Mouse (Mus musculus) stomach, embryonic 14.5 days (tissue): ENCODE data around the gene Cpsf4. TPM values are rescaled to one million over a fixed set of nuclear protein-coding genes. Genes with fewer than 3 reads are reported as not detected.
A peak's percentile ranks its signal among the peaks of the same experiment; 100 is the strongest.
"Not testable (repeated sequence)": the region's sequence is repeated elsewhere in the genome, so short reads cannot be mapped to it uniquely, and the experiment has no call there.

ENCODE experiments used
- ATAC-seq: fragments of 200-750 bp; cut with Nextera tagmentation; 2 replicates; pipeline ENCODE4 v1.8.0; 2017; ENCODE audit warnings: low read depth, moderate TSS enrichment; ENCODE audit not compliant: insufficient number of reproducible peaks, insufficient read depth, low FRiP score
- H3K27ac ChIP-seq: fragments of 300-500 bp; sonication (generic); 2 replicates; pipeline ENCODE4 v1.5.1; 2014; ENCODE audit warnings: mild to moderate bottlenecking, low read length, moderate library complexity, mixed read lengths
- H3K27me3 ChIP-seq: fragments of 300-500 bp; sonication (generic); 2 replicates; pipeline ENCODE4 v1.6.1; 2014; ENCODE audit warnings: low read length, control low read depth, mixed read lengths; ENCODE audit not compliant: control insufficient read depth, insufficient read depth
- H3K36me3 ChIP-seq: fragments of 300-500 bp; sonication (generic); 2 replicates; pipeline ENCODE4 v1.6.1; 2014; ENCODE audit warnings: mild to moderate bottlenecking, control low read depth, low read length, moderate library complexity, mixed read lengths; ENCODE audit not compliant: control insufficient read depth, insufficient read depth
- H3K4me1 ChIP-seq: fragments of 300-500 bp; sonication (generic); 2 replicates; pipeline ENCODE4 v1.6.1; 2014; ENCODE audit warnings: low read length, control low read depth, mixed read lengths; ENCODE audit not compliant: control insufficient read depth, insufficient read depth
- H3K4me2 ChIP-seq: fragments of 300-500 bp; sonication (generic); replicated peaks from 2 replicates; pipeline ENCODE4 v1.6.1; 2014; ENCODE audit warnings: low read depth, low read length, control low read depth
- H3K4me3 ChIP-seq: fragments of 300-500 bp; sonication (generic); 2 replicates; pipeline ENCODE4 v1.5.1; 2014; ENCODE audit warnings: low read depth, low read length, control low read depth
- H3K9ac ChIP-seq: fragments of 300-500 bp; sonication (generic); replicated peaks from 2 replicates; pipeline ENCODE4 v1.6.1; 2014; ENCODE audit warnings: low read depth, mild to moderate bottlenecking, control low read depth, low read length, moderate library complexity, mixed read lengths
- H3K9me3 ChIP-seq: fragments of 300-500 bp; sonication (generic); 2 replicates; pipeline ENCODE4 v1.6.1; 2016; ENCODE audit warnings: low read depth, low read length, control low read depth; ENCODE audit not compliant: control insufficient read depth
- WGBS: fragments of 180-500 bp; shearing (Covaris S2); extraction: QIAGEN DNeasy Blood & Tissue Kit; methylation state at CpG from one replicate; pipeline ENCODE4 v1.1.7; 2014; 5-methylcytosine and 5-hydroxymethylcytosine counted together
- polyA plus RNA-seq: library from polyadenylated mRNA; unstranded; fragments of >200 nt; fragmentation: Nextera tagmentation; extraction: Ambion mirVana; gene quantifications from 2 replicates; pipeline ENCODE4 v1.2.1, GENCODE M21; 2014

Cpsf4 gene
- polyA plus RNA-seq, 1 experiment from 2014 or later, result 26.4 TPM

- 91% methylated on average over 4 of the region's 6 CpGs for WGBS
- peaks cover 75% of the 10 kb centered on the region for H3K36me3 ChIP-seq
- not testable (repeated sequence) for H3K4me1 ChIP-seq, H3K9me3 ChIP-seq, H3K27ac ChIP-seq, H3K27me3 ChIP-seq, H3K4me2 ChIP-seq, ATAC-seq, H3K9ac ChIP-seq, H3K4me3 ChIP-seq
These were observed 37.2 kb upstream of the Cpsf4 start for GRCm38 (mm10) chr5:145129773-145130172.

GRCm38 (mm10) chr5:145130191-145130590, 36.8 kb upstream of the Cpsf4 start:
- Histone ChIP-seq H3K4me2 (no peak overlapping the region), H3K9ac (no peak overlapping the region), H3K9me3 (no peaks in the 10 kb centered on the region), H3K4me1 (no peaks in the 10 kb centered on the region), H3K27ac (no peak overlapping the region), H3K36me3 (peaks cover 75% of the 10 kb centered on the region), H3K27me3 (no peaks in the 10 kb centered on the region), H3K4me3 (no peak overlapping the region)
- WGBS, result 88% methylated on average over 11 of the region's 11 CpGs
- no peak for ATAC-seq

GRCm38 (mm10) chr5:145130995-145131394, 36.0 kb upstream of the Cpsf4 start:
- Histone ChIP-seq H3K4me2 (no peak overlapping the region), H3K27me3 (no peaks in the 10 kb centered on the region), H3K27ac (no peak overlapping the region), H3K9ac (no peak overlapping the region), H3K4me1 (no peaks in the 10 kb centered on the region), H3K9me3 (no peaks in the 10 kb centered on the region), H3K4me3 (no peak overlapping the region), H3K36me3 (peaks cover 76% of the 10 kb centered on the region)
- 92% methylated on average over 3 of the region's 3 CpGs for WGBS
- ATAC-seq, result no peak

GRCm38 (mm10) chr5:145133275-145133674, 33.7 kb upstream of the Cpsf4 start:
- not testable (repeated sequence) for H3K9ac ChIP-seq, H3K27ac ChIP-seq, ATAC-seq, H3K4me1 ChIP-seq, H3K4me3 ChIP-seq, H3K4me2 ChIP-seq, H3K9me3 ChIP-seq, H3K27me3 ChIP-seq
- peaks cover 77% of the 10 kb centered on the region for H3K36me3 ChIP-seq
- 88% methylated on average over 6 of the region's 6 CpGs for WGBS

- Histone ChIP-seq H3K4me2 (peak overlapping the region; percentile 62), H3K4me3 (peak overlapping the region; percentile 99), H3K27ac (peak overlapping the region; percentile 79; the same call in 1 of the 2 replicates), H3K9me3 (no peaks in the 10 kb centered on the region), H3K27me3 (no peaks in the 10 kb centered on the region), H3K36me3 (peaks cover 54% of the 10 kb centered on the region), H3K9ac (peak overlapping the region; percentile 81), H3K4me1 (peaks cover 17% of the 10 kb centered on the region; the same call in 1 of the 2 replicates)
- ATAC-seq, result no peak
- WGBS, result 5% methylated on average over 6 of the region's 6 CpGs
These were observed 28.2 kb upstream of the Cpsf4 start for GRCm38 (mm10) chr5:145138836-145139235.

- H3K9ac ChIP-seq, result peak within 1 kb of the TSS; percentile 81
- WGBS, result under 1% methylated on average over 84 of the region's 84 CpGs
- no peaks in the 10 kb centered on the region for H3K9me3 ChIP-seq
- H3K4me1 ChIP-seq, result peaks cover 17% of the 10 kb centered on the region; the same call in 1 of the 2 replicates
- peak; percentile 91 for ATAC-seq
- H3K4me3 ChIP-seq, result peak within 1 kb of the TSS; percentile 99
- peak within 1 kb of the TSS; percentile 71 for H3K4me2 ChIP-seq
- no peaks in the 10 kb centered on the region for H3K27me3 ChIP-seq
- peaks cover 49% of the 10 kb centered on the region for H3K36me3 ChIP-seq
- H3K27ac ChIP-seq, result peak within 1 kb of the TSS; percentile 79
These were observed 27.2 kb upstream of the Cpsf4 start, which contains the start of the genes Pdap1 and Bud31 for GRCm38 (mm10) chr5:145139571-145140519. Gene Pdap1, minus strand, starts transcription at chr5:145140238. Gene Bud31, plus strand, starts transcription at chr5:145140362.

GRCm38 (mm10) chr5:145140611-145141010, 26.4 kb upstream of the Cpsf4 start:
- Histone ChIP-seq H3K9me3 (no peaks in the 10 kb centered on the region), H3K27me3 (no peaks in the 10 kb centered on the region), H3K4me1 (peaks cover 17% of the 10 kb centered on the region; the same call in 1 of the 2 replicates), H3K27ac (peak overlapping the region; percentile 79), H3K4me2 (peak overlapping the region; percentile 71), H3K9ac (peak overlapping the region; percentile 81), H3K4me3 (peak overlapping the region; percentile 99), H3K36me3 (peaks cover 47% of the 10 kb centered on the region)
- ATAC-seq, result no peak
- WGBS, result under 1% methylated on average over 18 of the region's 18 CpGs

- no peak overlapping the region for H3K4me2 ChIP-seq
- H3K4me3 ChIP-seq, result no peak overlapping the region
- H3K36me3 ChIP-seq, result peaks cover 67% of the 10 kb centered on the region
- H3K27me3 ChIP-seq, result no peaks in the 10 kb centered on the region
- H3K27ac ChIP-seq, result no peak overlapping the region
- ATAC-seq, result no peak
- H3K9ac ChIP-seq, result no peak overlapping the region
- 91% methylated on average over 5 of the region's 5 CpGs for WGBS
- H3K4me1 ChIP-seq, result no peaks in the 10 kb centered on the region
- no peaks in the 10 kb centered on the region for H3K9me3 ChIP-seq
These were observed 19.3 kb upstream of the Cpsf4 start for GRCm38 (mm10) chr5:145147748-145148147.
